Mouse (Mus musculus) 3134 (cell line): ENCODE measurements around the gene Kif3a.

Experiments used
- DNase-seq: peaks from one replicate; pipeline ENCODE4 v3.0.0-alpha.2; 2011; ENCODE audit warnings: low spot score; ENCODE audit not compliant: insufficient read length; ENCODE audit errors: extremely low read depth

Kif3a gene

DNA sequence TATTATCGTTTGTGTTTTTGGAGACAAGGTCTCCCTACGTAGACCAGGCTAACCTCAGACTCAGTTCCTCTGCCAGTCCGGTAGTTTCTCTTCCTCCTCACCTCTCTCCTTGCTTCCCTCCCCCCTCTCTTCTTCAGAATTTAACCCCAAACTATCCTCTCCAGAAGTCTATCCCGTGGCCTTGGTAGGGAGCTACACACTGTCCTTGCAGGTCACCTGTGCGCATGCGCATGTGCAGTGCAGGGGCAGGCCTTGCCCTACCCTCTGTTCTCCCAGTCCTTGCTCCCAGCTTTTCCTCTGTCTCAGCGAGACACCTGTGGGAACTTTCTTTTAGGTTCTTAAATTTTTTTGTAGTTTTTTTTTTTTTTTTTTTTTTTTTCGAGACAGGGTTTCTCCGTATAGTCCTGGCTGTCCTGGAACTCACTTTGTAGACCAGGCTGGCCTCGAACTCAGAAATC lies 70.7 kb downstream of the Kif3a start:
- no peak for DNase-seq

GRCm38 (mm10) chr11:53642744-53643279 lies 75.6 kb downstream of the Kif3a start:
- no peak for DNase-seq

- no peak for DNase-seq
Observed at GRCm38 (mm10) chr11:53644017-53644416, 76.8 kb downstream of the Kif3a start.

- no peak for DNase-seq
Observed at GRCm38 (mm10) chr11:53651441-53651840, 84.3 kb downstream of the Kif3a start.
